Mouse (Mus musculus) bone marrow, adult 2 months (tissue): Measurements from ENCODE around the gene Cttn.

Experiments used
- CTCF ChIP-seq: fragments of 200-500 bp; IDR thresholded peaks from 2 replicates; pipeline ENCODE4 v1.5.1; 2011; ENCODE audit warnings: low read length, control low read depth; ENCODE audit not compliant: control insufficient read depth, insufficient read depth
- POLR2A ChIP-seq: fragments of 200-500 bp; IDR thresholded peaks from 2 replicates; pipeline ENCODE4 v1.6.1; 2011; ENCODE audit warnings: low read depth, mild to moderate bottlenecking, control low read depth, low read length, borderline replicate concordance; ENCODE audit not compliant: control insufficient read depth

- TF ChIP-seq CTCF = no peak
- no peak for TF ChIP-seq POLR2A
Observed at GRCm38 (mm10) chr7:144462577-144462976, 8.2 kb downstream of the Cttn start.
